Mouse (Mus musculus): Measurements from ENCODE around the gene Ehd4. TPM values are rescaled to one million over a fixed set of nuclear protein-coding genes. Genes with fewer than 3 reads are reported as not detected.

Ehd4 gene
- total and polyA plus RNA-seq, 3 experiments = 15.8 to 35.5 TPM; not detected in 1

DNA sequence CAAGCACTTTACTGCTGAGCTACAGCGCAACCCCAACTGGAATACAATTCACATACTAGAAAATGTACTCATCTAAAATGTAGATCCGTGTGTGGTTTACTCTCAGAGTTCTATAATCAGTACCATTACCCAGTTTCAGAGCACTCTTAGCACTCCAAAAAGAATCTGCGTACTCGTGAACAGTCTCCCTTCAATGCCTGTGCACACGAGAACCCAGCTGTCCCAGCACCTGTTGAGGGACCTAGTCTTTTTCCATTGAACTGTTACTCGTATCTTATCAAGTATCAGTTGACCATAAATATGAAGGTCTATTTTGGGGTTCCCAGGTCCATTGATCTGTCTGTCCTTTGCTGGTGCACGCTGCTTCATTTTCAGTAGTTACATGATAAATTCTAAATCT lies 4.8 kb downstream of the Ehd4 start:
- Histone ChIP-seq H3K79me2 (ENCODE audit: control insufficient read depth, insufficient read depth, low read length, poor library complexity) (peaks cover 12% of the 10 kb centered on the region), H3K36me3 (ENCODE audit: control insufficient read depth in 1 of 2, insufficient read depth in 2 of 2, low read length in 2 of 2) (peaks cover 0 to 7% of the 10 kb centered on the region in 2 experiments; a peak in 2 of 4 replicates), H3K9me3 (replicated peaks; ENCODE audit: insufficient read depth, low read length) (no peaks in the 10 kb centered on the region), H3K4me3 (ENCODE audit: control insufficient read depth in 1 of 2, insufficient read depth in 1 of 2, low read depth in 2 of 2, low read length in 2 of 2) (no peak overlapping the region), H3K27me3 (ENCODE audit: control insufficient read depth in 1 of 2, insufficient read depth in 2 of 2, low read length in 2 of 2) (no peaks in the 10 kb centered on the region), H3K27ac (ENCODE audit: control insufficient read depth, low read depth, low read length) (no peak overlapping the region), H3K9ac (ENCODE audit: control insufficient read depth, low read depth, low read length, poor library complexity, severe bottlenecking) (no peak overlapping the region), H3K4me1 (ENCODE audit: control insufficient read depth in 1 of 2, insufficient read depth in 2 of 2, low read length in 2 of 2) (no peaks in the 10 kb centered on the region; a peak in 2 of 4 replicates)
- DNase-seq (ENCODE audit: low read depth, low spot score) = no peak
- no peak for TF ChIP-seq ZMIZ1 (IDR thresholded peaks at IDR 0.05; ENCODE audit: low read depth, low read length)
- no peak for TF ChIP-seq MAZ (IDR thresholded peaks at IDR 0.05; ENCODE audit: low read depth, low read length)
- TF ChIP-seq POLR2A (IDR thresholded peaks at IDR 0.05; ENCODE audit: control insufficient read depth in 1 of 2, insufficient read depth in 1 of 2, low read depth in 1 of 2, low read length in 2 of 2, poor library complexity in 1 of 2) = no peak
- TF ChIP-seq UBTF (IDR thresholded peaks at IDR 0.05; ENCODE audit: borderline replicate concordance, insufficient read depth, low read depth, low read length) = no peak
- no peak for TF ChIP-seq SIN3A (IDR thresholded peaks at IDR 0.05; ENCODE audit: low read length)
- TF ChIP-seq TAL1 (IDR thresholded peaks at IDR 0.05; ENCODE audit: low read length) = no peak
- no peak for TF ChIP-seq CTCF (IDR thresholded peaks at IDR 0.05 in 2 of 3, conservative IDR thresholded peaks at IDR 0.05 in 1 of 3; ENCODE audit: control insufficient read depth in 1 of 3, insufficient read depth in 1 of 3, low read depth in 2 of 3, low read length in 3 of 3, poor library complexity in 1 of 3, severe bottlenecking in 1 of 3)
- TF ChIP-seq CHD2 (IDR thresholded peaks at IDR 0.05; ENCODE audit: low read length) = no peak
- no peak for TF ChIP-seq RAD21 (IDR thresholded peaks at IDR 0.05; ENCODE audit: low read depth, low read length)
- no peak for TF ChIP-seq HCFC1 (IDR thresholded peaks at IDR 0.05; ENCODE audit: low read depth, low read length)
- TF ChIP-seq RCOR1 (IDR thresholded peaks at IDR 0.05; ENCODE audit: low read depth, low read length) = no peak

DNA sequence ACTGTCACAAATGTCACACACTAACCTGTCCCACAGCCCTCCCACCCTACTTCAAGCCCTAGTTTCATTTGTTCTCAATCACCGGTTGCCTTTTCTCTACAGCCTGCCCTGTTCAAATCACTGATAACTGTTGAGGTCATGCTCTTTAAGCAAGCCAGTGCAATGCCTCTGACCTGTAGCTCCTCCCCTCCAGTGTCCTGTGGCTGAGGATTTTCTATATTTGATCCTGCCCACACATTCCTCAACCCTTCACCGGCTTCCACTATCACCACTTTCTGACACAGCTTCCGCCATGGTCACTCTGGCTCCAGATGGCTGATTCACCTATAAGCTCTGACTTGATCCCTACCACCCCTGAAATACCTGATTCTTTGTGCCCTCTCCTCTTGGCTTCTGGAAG lies 6.4 kb downstream of the Ehd4 start:
- Histone ChIP-seq H3K4me1 (ENCODE audit: control insufficient read depth in 1 of 2, insufficient read depth in 2 of 2, low read length in 2 of 2) (no peaks in the 10 kb centered on the region; a peak in 1 of 4 replicates), H3K79me2 (ENCODE audit: control insufficient read depth, insufficient read depth, low read length, poor library complexity) (peaks cover 4% of the 10 kb centered on the region; the same call in 1 of the 2 replicates), H3K9me3 (replicated peaks; ENCODE audit: insufficient read depth, low read length) (no peaks in the 10 kb centered on the region), H3K9ac (ENCODE audit: control insufficient read depth, low read depth, low read length, poor library complexity, severe bottlenecking) (no peak overlapping the region), H3K27ac (ENCODE audit: control insufficient read depth, low read depth, low read length) (no peak overlapping the region), H3K4me3 (ENCODE audit: control insufficient read depth in 1 of 2, insufficient read depth in 1 of 2, low read depth in 2 of 2, low read length in 2 of 2) (no peak overlapping the region), H3K36me3 (ENCODE audit: control insufficient read depth in 1 of 2, insufficient read depth in 2 of 2, low read length in 2 of 2) (peaks cover 1 to 3% of the 10 kb centered on the region in 2 experiments; a peak in 3 of 4 replicates), H3K27me3 (ENCODE audit: control insufficient read depth in 1 of 2, insufficient read depth in 2 of 2, low read length in 2 of 2) (no peaks in the 10 kb centered on the region)
- TF ChIP-seq SIN3A (IDR thresholded peaks at IDR 0.05; ENCODE audit: low read length) (no peak), MAFK (IDR thresholded peaks at IDR 0.05; ENCODE audit: borderline replicate concordance, low read depth, low read length) (no peak), SMC3 (IDR thresholded peaks at IDR 0.05; ENCODE audit: low read depth, low read length) (no peak), MYC (IDR thresholded peaks at IDR 0.05; ENCODE audit: low read depth, low read length) (no peak), NELFE (IDR thresholded peaks at IDR 0.05; ENCODE audit: low read depth, low read length) (no peak), ELF1 (IDR thresholded peaks at IDR 0.05; ENCODE audit: low read depth, low read length) (no peak), HCFC1 (IDR thresholded peaks at IDR 0.05; ENCODE audit: low read depth, low read length) (no peak), ZC3H11A (IDR thresholded peaks at IDR 0.05; ENCODE audit: low read depth, low read length) (no peak), RAD21 (IDR thresholded peaks at IDR 0.05; ENCODE audit: low read depth, low read length) (no peak), MXI1 (IDR thresholded peaks at IDR 0.05; ENCODE audit: low read depth, low read length) (no peak), NRF1 (IDR thresholded peaks at IDR 0.05; ENCODE audit: insufficient read depth, low read depth, low read length, poor library complexity, severe bottlenecking) (no peak), ZKSCAN1 (IDR thresholded peaks at IDR 0.05; ENCODE audit: low read depth, low read length) (no peak), BHLHE40 (IDR thresholded peaks at IDR 0.05; ENCODE audit: borderline replicate concordance, low read depth, low read length) (no peak), MEF2A (IDR thresholded peaks at IDR 0.05; ENCODE audit: extremely low read depth, insufficient replicate concordance, low read depth, low read length, poor library complexity, severe bottlenecking) (no peak), POLR2A (IDR thresholded peaks at IDR 0.05; ENCODE audit: control insufficient read depth in 1 of 2, insufficient read depth in 1 of 2, low read depth in 1 of 2, low read length in 2 of 2, poor library complexity in 1 of 2) (no peak), ETS1 (IDR thresholded peaks at IDR 0.05; ENCODE audit: low read depth, low read length) (no peak), MYB (IDR thresholded peaks at IDR 0.05; ENCODE audit: low read depth, low read length) (no peak), GABPA (IDR thresholded peaks at IDR 0.05; ENCODE audit: low read depth, low read length) (no peak), USF2 (IDR thresholded peaks at IDR 0.05; ENCODE audit: borderline replicate concordance in 1 of 2, insufficient read depth in 1 of 2, low read depth in 1 of 2, low read length in 2 of 2) (no peak), TAL1 (IDR thresholded peaks at IDR 0.05; ENCODE audit: low read length) (no peak)
- DNase-seq (ENCODE audit: low read depth, low spot score) = no peak
